Mouse (Mus musculus): ENCODE results near the gene Snf8. TPM values are rescaled to one million over a fixed set of nuclear protein-coding genes. Genes with fewer than 3 reads are reported as not detected.

The Snf8 gene
- total RNA-seq, 4 experiments from 2014 or later = 30.5 to 36.9 (median 31.6) TPM

DNA sequence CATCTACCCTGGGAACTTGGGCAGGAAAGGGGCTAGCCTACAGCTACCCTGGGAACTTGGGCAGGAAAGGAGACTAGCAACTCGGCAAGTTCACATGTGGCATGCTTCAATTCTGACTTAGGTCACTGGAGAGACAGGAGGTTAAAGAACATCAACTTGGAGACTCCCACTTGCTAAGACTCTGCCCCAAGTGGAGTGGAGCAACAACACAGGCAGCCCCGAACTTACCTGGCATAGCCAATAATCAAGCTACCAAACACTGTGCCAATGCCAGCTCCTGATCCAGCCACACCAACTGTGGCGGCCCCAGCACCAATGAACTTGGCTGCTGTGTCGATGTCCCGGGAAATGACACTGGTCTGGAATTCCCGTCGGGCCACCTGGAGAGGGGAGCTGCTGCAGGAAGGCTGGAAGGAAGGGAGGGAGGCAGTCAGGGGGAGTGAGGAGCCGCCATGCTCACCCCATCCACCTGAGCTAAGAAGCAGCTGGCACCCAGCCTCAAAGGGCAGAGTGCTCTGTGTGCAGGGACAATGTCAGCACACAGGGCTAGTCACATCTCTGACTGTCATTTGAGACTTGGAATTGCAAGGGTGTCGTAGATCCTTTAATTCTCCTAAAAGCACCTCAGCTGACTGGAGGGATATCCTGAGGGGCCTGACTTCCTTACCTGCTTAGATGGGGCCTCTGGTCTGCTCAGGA is 38.8 kb downstream of the Snf8 start:
- DNase-seq (ENCODE audit: low spot score in 2 of 2) = no peak

DNA sequence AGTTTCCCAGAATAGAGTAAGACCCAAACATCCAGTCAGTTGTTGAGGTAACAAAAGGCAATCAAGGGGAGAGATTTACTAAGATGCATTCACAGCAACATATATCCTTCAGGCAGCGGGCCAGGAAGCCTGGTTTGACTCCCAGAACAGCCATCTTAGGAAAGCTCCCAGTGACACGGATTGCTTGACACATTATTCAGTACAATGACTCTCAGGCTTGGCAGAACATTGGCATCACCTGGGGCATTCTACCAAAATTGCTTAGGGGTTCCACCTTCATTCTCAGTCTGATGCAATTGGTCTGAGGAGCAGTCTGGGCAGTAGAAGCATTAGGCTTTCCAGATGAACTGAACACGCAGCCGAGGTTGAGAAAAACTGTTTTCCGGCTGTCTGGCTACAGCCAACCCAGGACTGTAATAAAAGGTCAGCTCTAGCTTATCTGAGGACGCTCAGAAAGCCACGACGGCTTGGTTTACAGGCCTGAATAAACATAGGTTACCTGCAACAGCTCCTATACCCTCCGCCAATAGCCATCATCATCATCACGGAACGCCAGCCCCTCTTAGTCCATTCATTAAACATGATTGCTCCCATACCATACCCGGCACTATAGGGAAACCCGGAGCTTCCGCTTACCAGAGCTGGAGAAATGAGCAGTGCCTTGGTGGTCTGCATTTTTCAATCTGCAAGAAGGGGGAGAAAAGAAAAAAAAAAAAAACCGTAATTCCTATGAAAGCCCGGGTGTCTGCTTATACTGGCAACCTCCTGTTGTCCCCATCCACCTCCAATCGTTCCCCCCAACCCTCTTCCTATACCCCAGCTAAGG is 39.9 kb downstream of the Snf8 start:
- DNase-seq (ENCODE audit: low spot score in 2 of 2) = no peak

DNA sequence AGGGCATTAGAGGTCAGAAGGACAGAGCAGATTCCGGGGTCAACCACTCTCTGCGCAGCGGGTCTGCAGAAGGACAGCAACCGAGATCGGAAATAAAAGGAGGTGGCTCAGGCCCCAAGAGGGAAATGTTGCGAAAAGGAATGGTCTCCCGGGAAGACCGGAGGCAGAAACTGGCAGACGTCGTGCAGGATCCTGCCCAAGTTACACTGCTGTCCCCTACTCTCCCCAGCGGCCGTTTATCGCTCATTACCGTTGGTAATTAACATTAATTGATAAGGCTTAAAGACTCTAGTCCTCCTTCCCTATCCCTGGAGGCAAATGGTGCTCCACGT is 40.5 kb downstream of the Snf8 start:
- DNase-seq (ENCODE audit: low spot score in 2 of 2) = no peak

DNA sequence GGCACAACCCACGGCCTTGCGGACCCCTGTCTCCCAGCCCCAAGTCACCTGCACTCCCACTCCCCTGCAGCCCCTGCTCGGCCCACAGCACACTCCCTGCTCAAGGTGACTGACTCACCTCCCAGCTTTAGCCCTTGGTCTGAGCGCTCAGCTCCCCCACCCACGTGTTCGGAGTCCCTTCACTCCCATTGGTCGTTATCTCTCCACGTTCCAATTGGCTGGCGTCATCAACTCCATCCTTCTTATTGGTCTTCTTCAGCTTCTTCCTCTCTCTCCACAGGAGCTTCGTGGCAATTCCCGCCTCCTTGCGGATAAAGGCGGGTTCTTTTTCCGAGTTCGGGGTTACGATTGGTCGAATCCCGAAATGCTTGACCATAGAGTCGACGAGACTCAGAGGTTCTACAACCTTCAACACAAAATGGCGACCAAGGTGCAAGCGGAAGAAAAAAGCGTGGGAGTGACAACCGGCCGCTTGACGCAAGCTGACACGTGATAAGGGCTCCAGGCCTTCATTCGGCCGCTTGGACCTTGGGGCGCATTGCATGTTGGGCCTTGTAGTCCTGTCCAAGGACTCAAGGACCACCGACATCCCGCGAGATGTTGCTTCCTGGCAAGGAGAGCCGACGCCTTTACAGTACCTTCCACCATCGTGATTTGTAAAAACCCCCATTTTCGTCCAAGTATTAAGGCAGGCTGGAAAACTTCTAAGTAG is 41.0 kb downstream of the Snf8 start, which contains the start of gene Atp5g1:
Atp5g1 (minus strand) TSS at position 162 of the 712 bp plus-strand sequence.
- DNase-seq (ENCODE audit: low spot score in 2 of 2) = peak; percentile 98 to 99

DNA sequence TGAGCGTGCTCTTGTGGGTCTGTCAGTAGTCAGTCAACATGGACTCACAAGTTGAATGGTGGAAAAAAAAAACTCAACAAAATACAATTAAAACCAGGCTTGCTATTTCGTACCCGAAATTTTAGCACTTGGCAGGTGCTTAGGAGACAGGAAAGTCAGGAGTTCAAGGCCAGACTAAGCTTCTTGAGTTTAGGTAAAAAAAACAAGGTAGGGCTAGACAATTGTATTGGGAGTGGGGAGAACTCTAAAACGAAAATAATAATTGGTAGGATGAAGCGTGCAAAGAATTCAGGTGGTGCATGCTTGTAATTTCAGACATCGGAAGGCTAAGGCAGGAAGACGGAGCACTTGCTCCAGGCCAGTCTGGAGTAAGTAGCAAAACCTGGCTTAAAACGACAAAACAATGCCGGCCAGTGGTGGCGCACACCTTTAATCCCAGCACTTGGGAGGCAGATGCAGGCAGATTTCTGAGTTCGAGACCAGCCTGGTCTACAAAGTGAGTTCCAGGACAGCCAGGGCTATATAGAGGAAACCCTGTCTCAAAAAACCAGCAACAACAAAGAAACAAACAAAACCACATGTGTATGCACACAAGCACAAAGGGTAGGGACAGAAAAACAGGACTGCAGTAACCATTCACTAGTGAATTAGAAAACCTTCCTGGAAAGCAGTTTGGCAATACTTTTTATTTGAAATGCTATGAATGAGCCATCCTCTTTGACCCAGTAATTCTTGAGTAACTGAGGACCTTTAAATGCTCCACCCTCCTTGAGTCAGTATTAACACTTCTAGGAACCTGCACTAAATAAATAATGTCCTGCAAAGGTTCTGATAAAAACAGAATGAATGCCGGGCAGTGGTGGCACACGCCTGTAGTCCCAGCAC is 41.8 kb downstream of the Snf8 start:
- DNase-seq (ENCODE audit: low spot score in 2 of 2) = no peak

DNA sequence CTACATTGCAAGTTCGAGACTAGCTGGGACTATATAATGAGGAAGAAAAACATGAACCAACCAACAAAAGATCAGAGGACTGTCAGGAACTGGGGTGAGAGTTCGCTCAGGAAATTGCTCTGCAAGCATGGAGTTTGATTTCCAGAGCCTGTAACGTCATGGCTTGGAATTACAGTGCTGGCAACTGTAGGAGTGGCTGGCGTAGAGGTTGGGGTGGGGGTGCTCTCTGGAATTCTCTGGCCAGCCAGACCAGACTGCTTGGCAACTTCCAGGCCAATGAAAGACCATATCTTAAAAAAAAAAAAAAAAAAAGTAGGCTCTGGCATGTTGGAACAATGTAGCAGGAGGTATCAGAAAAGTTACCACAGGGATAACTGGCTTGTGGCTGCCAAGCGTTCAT is 46.1 kb downstream of the Snf8 start:
- no peak for DNase-seq (ENCODE audit: low spot score in 2 of 2)

DNA sequence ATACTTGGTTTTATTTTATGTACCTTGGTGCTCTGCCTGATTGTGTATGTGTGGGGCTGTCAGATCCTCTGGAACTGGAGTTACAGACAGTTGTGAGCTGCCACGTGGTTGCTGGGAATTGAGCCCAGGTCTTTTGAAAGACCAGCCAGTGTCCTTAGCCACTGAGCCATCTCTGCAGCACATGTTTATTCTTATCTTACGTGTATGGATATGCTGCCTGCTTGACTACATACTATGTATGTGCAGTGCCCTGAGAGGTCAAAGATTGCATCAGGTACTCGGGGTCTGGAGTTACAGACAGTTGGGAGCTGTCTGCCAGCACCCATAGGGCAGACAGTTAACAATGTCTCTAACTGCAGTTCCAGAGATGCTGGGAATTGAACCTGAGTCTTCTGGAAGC is 48.0 kb downstream of the Snf8 start:
- DNase-seq (ENCODE audit: low spot score in 2 of 2) = no peak

DNA sequence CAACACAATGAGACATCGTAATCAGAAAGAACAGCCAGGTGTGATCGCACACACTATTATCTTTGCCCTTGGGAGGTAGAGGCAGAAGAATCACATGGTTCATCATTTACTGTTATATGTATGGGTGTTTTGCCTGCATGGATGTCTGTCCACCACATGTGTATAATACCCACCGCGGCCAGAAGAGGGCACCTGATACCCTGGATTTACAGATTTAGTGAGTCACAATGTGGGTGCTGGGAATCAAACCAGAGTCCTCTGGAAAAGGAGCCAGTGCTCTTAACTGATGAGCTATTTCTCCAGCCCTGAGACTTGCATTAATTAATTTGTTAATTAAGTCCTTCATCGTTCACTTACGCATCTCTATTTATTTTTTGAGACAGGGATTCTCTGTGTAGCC is 53.3 kb downstream of the Snf8 start:
- no peak for DNase-seq (ENCODE audit: low spot score in 2 of 2)

DNA sequence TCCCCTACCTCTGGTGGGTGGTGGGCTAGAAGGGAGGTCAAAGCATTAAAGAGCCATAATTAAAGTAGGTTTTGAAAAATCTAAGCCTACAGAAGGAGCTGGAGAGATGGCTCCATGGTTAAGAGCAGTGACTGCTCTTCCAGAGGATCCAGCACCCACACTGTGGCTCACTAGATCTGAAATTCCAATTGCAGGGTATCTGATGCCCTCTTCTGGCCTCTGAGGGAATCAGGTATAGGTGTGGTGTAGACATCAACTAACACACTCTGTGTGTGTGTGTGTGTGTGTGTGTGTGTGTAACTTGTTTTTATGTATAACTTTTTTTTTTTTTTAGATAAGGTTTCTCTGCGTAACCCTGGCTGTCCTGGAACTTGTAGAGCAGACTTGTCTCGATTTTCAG is 56.4 kb downstream of the Snf8 start:
- no peak for DNase-seq (ENCODE audit: low spot score in 2 of 2)

DNA sequence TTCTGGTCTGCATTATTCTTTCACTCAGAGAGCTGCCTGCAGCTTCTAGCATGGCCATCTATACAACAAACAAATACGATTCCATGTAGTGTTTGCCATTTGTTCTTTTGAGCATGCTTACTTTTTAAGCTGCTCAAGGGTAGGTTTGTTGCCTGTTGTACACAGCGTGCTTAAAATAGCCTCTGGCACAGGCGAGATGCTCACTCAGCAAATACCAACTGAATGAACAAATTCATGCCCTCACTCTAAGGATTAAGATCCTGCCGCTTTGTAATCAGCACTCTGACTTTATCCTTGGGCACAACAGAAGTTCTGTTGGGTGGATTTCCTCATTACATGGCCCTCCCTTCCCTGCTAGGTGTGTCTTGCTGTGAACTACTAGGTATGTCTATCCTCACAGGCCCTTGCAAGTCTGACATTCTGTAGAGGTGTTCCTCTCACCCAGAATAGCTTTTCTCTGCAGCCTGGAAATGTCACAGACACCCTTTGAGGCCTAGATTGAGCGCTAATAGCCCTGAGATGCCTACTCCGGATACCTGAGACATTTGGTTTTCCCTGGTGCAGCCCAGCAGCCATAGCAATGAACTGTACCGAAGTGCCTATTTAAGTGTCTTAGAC is 58.1 kb downstream of the Snf8 start:
- no peak for DNase-seq (ENCODE audit: low spot score in 2 of 2)

DNA sequence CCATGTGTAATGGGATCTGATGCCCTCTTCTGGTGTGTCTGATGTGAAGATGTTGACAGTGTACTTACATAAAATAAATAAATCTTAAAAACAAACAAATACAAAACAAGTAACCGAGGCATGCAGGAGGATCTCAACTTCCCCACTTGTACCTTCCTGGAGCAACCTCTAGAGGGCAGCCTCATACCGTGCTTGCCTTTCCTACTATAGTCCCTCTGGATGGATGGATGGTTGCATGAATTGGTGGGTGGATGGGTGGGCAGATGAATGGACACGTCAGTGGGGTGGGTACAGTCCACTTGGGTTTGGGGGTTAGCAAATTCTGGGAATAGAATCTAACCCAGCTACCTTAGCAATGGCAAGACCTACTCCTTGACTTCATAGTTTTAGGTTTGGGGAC is 58.7 kb downstream of the Snf8 start:
- peak; percentile 14 to 27 for DNase-seq (ENCODE audit: low spot score in 2 of 2)

Other genes with a start within 250 kb of the Snf8 start
- gene Phospho1, start 210.4 kb upstream of the Snf8 start, total RNA-seq (2022) = 100 to 1,000 TPM; 341 to 419 (median 369) TPM
- 1 to 10 TPM; 2.3 to 4.0 (median 2.8) TPM for gene Gngt2, start 197.7 kb upstream of the Snf8 start, total RNA-seq (2022)
- 1 to 10 TPM in 3 of 4 experiments, under 1 TPM in 1; 0.77 to 2.2 (median 1.5) TPM for gene Abi3, start 192.4 kb upstream of the Snf8 start, total RNA-seq (2022)
- gene B4galnt2, start 120.0 kb upstream of the Snf8 start, total RNA-seq (2022) = not detected
- not detected for gene Igf2bp1, start 28.9 kb upstream of the Snf8 start, total RNA-seq (2022)
- not detected for gene Gip, start 10.3 kb upstream of the Snf8 start, total RNA-seq (2022)
- gene Ube2z, start 30.5 kb downstream of the Snf8 start, total RNA-seq (2022) = 10 to 100 TPM; 15.0 to 17.9 (median 16.3) TPM
- gene Atp5g1, start 40.8 kb downstream of the Snf8 start, total RNA-seq (2022) = 1,000 to 10,000 TPM; 1,235 to 1,416 (median 1,336) TPM
- gene Calcoco2, start 77.1 kb downstream of the Snf8 start, total RNA-seq (2022) = not detected
- not detected for gene Ttll6, start 98.9 kb downstream of the Snf8 start, total RNA-seq (2022)
- not detected for gene Hoxb13, start 159.4 kb downstream of the Snf8 start, total RNA-seq (2022)
- gene Hoxb9, start 236.6 kb downstream of the Snf8 start, total RNA-seq (2022) = under 1 TPM in 3 of 4 experiments, not detected in 1; 0.12 to 0.24 (median 0.19) TPM
- under 1 TPM in 2 of 4 experiments, not detected in 2; 0.11 to 0.19 TPM for gene Hoxb8, start 247.0 kb downstream of the Snf8 start, total RNA-seq (2022)